Mouse (Mus musculus) Patski (cell line): ENCODE results near the gene Chac2. TPM values are rescaled to one million over a fixed set of nuclear protein-coding genes. Genes with fewer than 3 reads are reported as not detected.

ENCODE experiments used
- ATAC-seq: fragments of 100-300 bp; one replicate; pipeline ENCODE4 v1.8.0; 2021
- CTCF ChIA-PET: fragments of 350-600 bp; sonication (Branson Sonifier 250); formaldehyde crosslinking; loops from one replicate; lab custom pipeline; 2022; ENCODE audit warnings: inconsistent platforms; lab: Charles Lee
- POLR2A ChIA-PET: fragments of 350-600 bp; sonication (Branson Sonifier 250); formaldehyde crosslinking; loops from one replicate; lab custom pipeline; 2022; ENCODE audit warnings: antibody characterized with exemption, inconsistent platforms; lab: Charles Lee
- DNase-seq: peaks from one replicate; pipeline ENCODE4 v3.0.0-alpha.2; 2011; ENCODE audit warnings: low read depth, low spot score
- H3K27me3 ChIP-seq: fragments of 371-371 bp; one replicate; pipeline ENCODE4 v1.5.1; 2021
- CTCF ChIP-seq: fragments of 100-300 bp; IDR thresholded peaks from one replicate; pipeline ENCODE4 v1.5.1; 2021
- in situ Hi-C: fragments of 300-500 bp; cut with MboI; formaldehyde crosslinking; loops from 3 replicates; pipeline ENCODE4 v1.11.1; 2018; ENCODE audit warnings: low pct_unique_long_range_greater_than_20kb, mixed read lengths
- polyA plus RNA-seq: library from polyadenylated mRNA; unstranded; gene quantifications from one replicate; pipeline ENCODE4 v1.2.3, GENCODE M21; 2021

The Chac2 gene
- polyA plus RNA-seq, 1 experiment from 2014 or later = 16.9 TPM

DNA sequence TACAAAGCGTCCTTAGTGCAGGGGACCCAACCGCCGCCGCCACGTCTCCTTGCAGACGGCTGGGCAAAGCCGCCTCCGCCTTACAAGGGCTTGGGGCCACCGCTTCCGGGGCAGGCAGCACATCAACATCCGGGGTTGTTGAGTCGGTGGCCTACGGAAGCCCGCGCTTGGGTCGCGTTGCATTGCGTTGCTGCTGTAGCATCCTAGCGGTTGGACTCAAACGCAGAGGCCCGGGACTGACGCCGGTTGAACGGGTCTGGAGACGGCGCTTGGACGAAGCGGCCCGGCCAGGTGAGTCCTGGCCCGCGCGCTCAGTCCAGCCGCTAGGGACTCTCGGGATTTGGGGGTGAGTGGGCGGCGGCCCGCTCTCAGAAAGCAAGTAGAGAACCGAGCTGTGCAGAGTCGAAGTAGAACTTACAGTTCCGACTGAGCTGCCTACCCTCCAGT is 31.8 kb downstream of the Chac2 start, which contains the start of gene Erlec1:
Erlec1 (minus strand) TSS at position 57 of the 447 bp plus-strand sequence.
- ATAC-seq = peak; percentile 95
- in situ Hi-C loops = loop anchor here (25.0 kb wide), 2 partner anchors 283 to 708 kb away; partner anchors contain the start of gene Bod1
- DNase-seq = no peak
- CTCF ChIA-PET = interaction anchor here (1.4 kb wide), 1 partner anchor 684 kb away, joined by 3 read pairs; no protein-coding TSS in a partner anchor
- POLR2A ChIA-PET = no interaction called here
- TF ChIP-seq CTCF = no peak
- H3K27me3 ChIP-seq = no peaks in the 10 kb centered on the region

- TF ChIP-seq CTCF = no peak
- DNase-seq (no peak), ATAC-seq (peak; percentile 66)
- in situ Hi-C loops = loop anchor here (25.0 kb wide), 2 partner anchors 284 to 709 kb away; partner anchors contain the start of gene Bod1
- CTCF ChIA-PET = interaction anchor here (1.4 kb wide), 1 partner anchor 684 kb away, joined by 3 read pairs; no protein-coding TSS in a partner anchor
- no peaks in the 10 kb centered on the region for H3K27me3 ChIP-seq
- POLR2A ChIA-PET = no interaction called here
Measured at GRCm38 (mm10) chr11:30953469-30954154, 32.5 kb downstream of the Chac2 start.

- TF ChIP-seq CTCF = no peak
- no peak for DNase-seq
- POLR2A ChIA-PET = no interaction called here
- H3K27me3 ChIP-seq = no peaks in the 10 kb centered on the region
- CTCF ChIA-PET = no interaction called here
- no peak for ATAC-seq
- in situ Hi-C loops = loop anchor here (25.0 kb wide), 2 partner anchors 284 to 709 kb away; partner anchors contain the start of gene Bod1
Measured at GRCm38 (mm10) chr11:30952829-30953228, 33.3 kb downstream of the Chac2 start.

DNA sequence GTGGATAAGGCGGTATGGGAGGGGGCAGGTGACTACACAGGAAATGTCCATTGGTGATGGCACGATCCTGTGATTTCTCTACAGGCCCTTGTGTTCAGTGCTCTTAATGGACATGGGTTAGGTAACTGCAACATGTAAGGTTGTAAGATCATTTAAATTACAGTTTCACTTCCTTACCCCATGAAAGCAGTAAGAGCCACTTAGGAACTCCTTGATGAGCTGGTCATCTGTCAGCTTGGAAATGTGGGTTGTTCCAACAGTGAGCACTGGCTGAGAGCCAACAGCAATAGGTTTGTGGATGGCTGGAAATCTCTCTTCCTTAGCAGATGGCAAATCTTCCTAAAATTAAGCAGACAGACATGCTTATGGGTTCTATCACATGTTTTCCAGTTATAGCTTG is 42.6 kb downstream of the Chac2 start:
- H3K27me3 ChIP-seq = no peaks in the 10 kb centered on the region
- POLR2A ChIA-PET = no interaction called here
- CTCF ChIA-PET = interaction anchor here (1.0 to 1.7 kb wide), 3 partner anchors 12 to 23 kb away, joined by 3 to 4 read pairs (median 3); no protein-coding TSS in a partner anchor
- no peak for TF ChIP-seq CTCF
- DNase-seq = peak; percentile 34
- in situ Hi-C loops = no loop called here
- ATAC-seq = peak; percentile 21

- H3K27me3 ChIP-seq = no peaks in the 10 kb centered on the region
- no peak for TF ChIP-seq CTCF
- ChIA-PET CTCF (no interaction called here), POLR2A (interaction anchor here (0.6 kb wide), 1 partner anchor 42 kb away, joined by 3 read pairs; no protein-coding TSS in a partner anchor)
- DNase-seq (no peak), ATAC-seq (no peak)
- in situ Hi-C loops = no loop called here
Measured at GRCm38 (mm10) chr11:30928498-30928897, 57.7 kb downstream of the Chac2 start.

GRCm38 (mm10) chr11:30928079-30928478 is 58.1 kb downstream of the Chac2 start:
- ChIA-PET POLR2A (no interaction called here), CTCF (no interaction called here)
- no peaks in the 10 kb centered on the region for H3K27me3 ChIP-seq
- ATAC-seq = no peak
- in situ Hi-C loops = no loop called here
- no peak for TF ChIP-seq CTCF
- no peak for DNase-seq

Other genes with a start within 250 kb of the Chac2 start
- 36.4 TPM for gene Psme4, start 214.6 kb downstream of the Chac2 start, polyA plus RNA-seq
- gene Gpr75, start 101.0 kb downstream of the Chac2 start, polyA plus RNA-seq = 0.09 TPM
- 12.6 TPM for gene Asb3, start 100.9 kb downstream of the Chac2 start, polyA plus RNA-seq
- 85.4 TPM for gene Erlec1, start 32.0 kb downstream of the Chac2 start, polyA plus RNA-seq
- gene Gm17332, start 196.1 kb upstream of the Chac2 start, polyA plus RNA-seq = not detected